Mouse (Mus musculus) Patski (cell line): Measurements from ENCODE around the gene Krt6a. TPM values are rescaled to one million over a fixed set of nuclear protein-coding genes. Genes with fewer than 3 reads are reported as not detected.
"Not testable (repeated sequence)": the region's sequence is repeated elsewhere in the genome, so short reads cannot be mapped to it uniquely, and the experiment has no call there.

Experiments
- ATAC-seq: fragments of 100-300 bp; one replicate; pipeline ENCODE4 v1.8.0; 2021
- CTCF ChIA-PET: fragments of 350-600 bp; sonication (Branson Sonifier 250); formaldehyde crosslinking; loops from one replicate; lab custom pipeline; 2022; ENCODE audit warnings: inconsistent platforms; lab: Charles Lee
- POLR2A ChIA-PET: fragments of 350-600 bp; sonication (Branson Sonifier 250); formaldehyde crosslinking; loops from one replicate; lab custom pipeline; 2022; ENCODE audit warnings: antibody characterized with exemption, inconsistent platforms; lab: Charles Lee
- DNase-seq: peaks from one replicate; pipeline ENCODE4 v3.0.0-alpha.2; 2011; ENCODE audit warnings: low read depth, low spot score
- H3K27me3 ChIP-seq: fragments of 371-371 bp; one replicate; pipeline ENCODE4 v1.5.1; 2021
- CTCF ChIP-seq: fragments of 100-300 bp; IDR thresholded peaks from one replicate; pipeline ENCODE4 v1.5.1; 2021
- in situ Hi-C: fragments of 300-500 bp; cut with MboI; formaldehyde crosslinking; loops from 3 replicates; pipeline ENCODE4 v1.11.1; 2018; ENCODE audit warnings: low pct_unique_long_range_greater_than_20kb, mixed read lengths
- polyA plus RNA-seq: library from polyadenylated mRNA; unstranded; gene quantifications from one replicate; pipeline ENCODE4 v1.2.3, GENCODE M21; 2021

The Krt6a gene
- polyA plus RNA-seq, 1 experiment from 2014 or later, result not detected

DNA sequence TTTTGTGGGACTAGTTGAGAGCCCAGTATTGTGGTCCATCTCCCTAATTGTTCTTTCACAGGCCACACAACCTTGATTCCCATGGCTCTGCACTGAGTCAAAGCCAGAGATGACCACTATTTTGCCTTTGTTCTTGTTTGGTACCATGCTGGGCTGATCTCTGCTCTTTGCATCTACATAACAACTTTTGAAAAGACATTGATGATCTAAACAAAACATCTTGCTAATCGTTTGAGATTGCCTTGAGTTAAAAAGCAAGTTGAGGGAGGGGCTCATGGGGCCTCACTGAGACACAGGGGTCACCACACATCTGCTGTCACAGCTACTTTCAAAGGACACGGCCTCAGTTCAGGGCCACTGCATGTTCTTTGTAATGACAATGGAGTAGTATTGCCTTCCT lies 8.3 kb upstream of the Krt6a start:
- no peak for ATAC-seq
- CTCF ChIA-PET, result no interaction called here
- TF ChIP-seq CTCF, result no peak
- POLR2A ChIA-PET, result no interaction called here
- no peaks in the 10 kb centered on the region for H3K27me3 ChIP-seq
- DNase-seq, result no peak
- in situ Hi-C loops, result no loop called here

DNA sequence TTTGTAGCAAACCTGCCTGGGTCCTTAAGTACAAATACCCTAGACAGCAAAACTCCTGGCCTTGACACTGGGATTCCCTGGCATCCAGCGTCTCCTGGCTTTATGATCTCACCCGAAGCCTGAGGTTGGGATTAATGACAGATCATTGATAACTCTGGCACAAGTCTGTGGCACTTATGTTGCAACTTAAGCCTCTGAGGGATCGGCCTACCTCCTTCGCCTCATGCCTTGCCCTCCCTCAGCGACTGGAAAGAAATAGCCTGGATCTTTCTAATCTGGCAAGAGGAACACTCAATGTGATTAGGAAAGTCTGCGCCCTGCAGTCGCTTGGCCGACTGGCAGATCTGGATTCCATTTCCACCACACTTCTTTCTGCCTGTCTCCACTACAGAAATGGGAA lies 5.8 kb upstream of the Krt6a start:
- in situ Hi-C loops, result no loop called here
- ATAC-seq, result no peak
- CTCF ChIA-PET, result no interaction called here
- POLR2A ChIA-PET, result no interaction called here
- DNase-seq, result no peak
- no peak for TF ChIP-seq CTCF
- H3K27me3 ChIP-seq, result peaks cover 8% of the 10 kb centered on the region

DNA sequence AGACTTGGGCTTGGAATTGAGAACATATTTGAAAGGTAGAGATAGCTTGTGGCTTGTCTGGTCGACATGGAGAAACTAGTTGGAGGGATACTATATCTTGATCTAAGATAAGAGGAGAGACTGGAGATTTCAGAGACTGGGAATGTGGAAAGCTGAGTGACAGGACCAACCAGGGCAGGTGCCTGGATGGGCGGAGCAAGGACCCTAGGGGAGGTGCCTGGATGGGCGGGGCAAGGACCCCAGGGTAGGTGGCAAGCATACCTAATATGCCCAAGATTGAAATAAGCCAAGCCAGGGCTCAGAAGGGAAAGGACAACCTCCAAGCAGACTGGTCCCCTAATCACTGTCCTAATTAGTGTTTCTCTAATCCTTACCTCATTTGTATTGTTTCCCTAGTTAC lies 5.1 kb upstream of the Krt6a start:
- in situ Hi-C loops, result no loop called here
- no peak for TF ChIP-seq CTCF
- H3K27me3 ChIP-seq, result peaks cover 8% of the 10 kb centered on the region
- ChIA-PET CTCF (no interaction called here), POLR2A (no interaction called here)
- DNase-seq (no peak), ATAC-seq (no peak)

DNA sequence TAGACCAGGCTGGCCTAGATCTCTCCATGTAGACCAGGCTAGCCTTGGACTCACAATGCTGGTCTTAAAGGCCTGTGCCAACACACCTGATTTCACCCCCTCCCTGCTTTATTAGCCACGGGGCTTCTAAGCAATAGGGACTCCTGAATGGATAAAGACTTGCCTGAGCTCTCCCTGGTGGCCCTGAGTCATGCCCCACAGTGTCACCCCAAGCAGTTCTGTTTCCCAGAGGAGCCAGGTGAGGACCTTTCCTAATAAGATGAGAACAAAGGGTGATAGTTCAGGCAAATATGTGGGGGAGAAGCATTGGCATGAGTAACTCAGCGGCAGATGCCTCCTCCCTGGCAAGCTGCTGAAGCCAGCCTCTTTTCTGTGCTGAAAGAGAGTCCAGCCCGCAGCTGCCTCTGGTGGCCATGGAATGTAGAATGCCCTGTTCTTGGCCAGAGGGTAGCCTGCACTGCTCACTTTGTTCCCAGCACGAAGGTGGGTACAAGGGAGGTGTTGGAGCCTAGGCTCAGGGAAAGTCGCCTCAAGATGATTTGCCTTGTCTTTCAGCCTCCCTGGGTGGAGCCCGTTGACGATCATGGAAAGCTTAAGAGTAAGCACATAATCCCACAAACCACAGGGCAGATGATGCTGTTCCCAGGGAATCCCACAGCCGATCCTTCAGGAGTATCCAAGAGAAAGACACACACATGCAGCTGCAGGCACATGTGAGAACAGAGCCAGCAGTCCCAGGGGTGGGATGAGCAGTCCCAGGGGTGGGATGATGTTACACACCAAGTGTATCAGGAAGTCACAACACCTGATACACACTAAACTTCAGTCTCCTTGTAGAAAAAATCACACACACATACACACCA lies 3.5 kb upstream of the Krt6a start:
- TF ChIP-seq CTCF, result no peak
- CTCF ChIA-PET, result interaction anchor here (1.5 kb wide), 1 partner anchor 39 kb away, joined by 3 read pairs; no protein-coding TSS in a partner anchor
- POLR2A ChIA-PET, result no interaction called here
- DNase-seq (no peak), ATAC-seq (no peak)
- in situ Hi-C loops, result no loop called here
- peaks cover 10% of the 10 kb centered on the region for H3K27me3 ChIP-seq

DNA sequence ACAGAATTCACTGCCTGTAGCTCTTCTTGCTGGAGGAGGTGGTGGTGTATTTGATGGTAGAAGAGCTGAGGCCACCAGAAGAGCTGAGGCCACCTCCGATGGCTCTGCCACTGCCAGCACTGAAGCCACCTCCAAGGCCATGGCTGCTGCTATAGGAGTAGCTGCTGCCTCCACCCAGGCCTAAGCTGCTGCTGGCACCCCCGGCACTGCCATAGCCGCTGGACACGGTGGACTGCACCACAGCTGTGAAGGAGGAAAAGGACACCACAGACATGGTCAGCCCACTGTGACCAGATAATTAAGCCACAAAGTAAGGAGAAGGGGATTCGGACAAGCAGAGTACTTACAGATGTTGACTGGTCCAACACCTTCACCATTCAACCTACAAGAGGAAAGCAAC lies 3.6 kb downstream of the Krt6a start:
- ATAC-seq, in situ Hi-C loops, DNase-seq, POLR2A ChIA-PET, CTCF ChIA-PET: not testable (repeated sequence)
- peaks cover 32% of the 10 kb centered on the region for H3K27me3 ChIP-seq

DNA sequence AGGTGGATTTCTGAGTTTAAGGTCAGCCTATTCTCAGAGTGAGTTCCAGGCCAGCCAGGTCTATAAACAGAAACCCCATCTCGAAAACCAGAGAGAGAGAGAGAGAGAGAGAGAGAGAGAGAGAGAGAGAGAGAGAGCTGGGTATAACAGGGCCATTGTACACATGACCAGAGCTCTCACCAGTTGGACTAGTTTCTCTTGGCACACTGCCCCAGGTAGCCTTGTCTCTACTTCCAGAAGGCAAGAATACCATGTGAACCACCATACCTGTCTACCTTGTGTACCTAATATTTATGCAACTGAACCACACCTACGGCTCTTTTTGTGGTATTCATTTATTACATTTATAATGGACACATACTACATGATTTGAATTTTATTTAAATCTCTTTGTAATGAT lies 5.9 kb downstream of the Krt6a start:
- CTCF ChIA-PET, result no interaction called here
- no peak for DNase-seq
- in situ Hi-C loops, result no loop called here
- POLR2A ChIA-PET, result no interaction called here
- H3K27me3 ChIP-seq, result peaks cover 51% of the 10 kb centered on the region
- no peak for ATAC-seq
- TF ChIP-seq CTCF, result no peak

DNA sequence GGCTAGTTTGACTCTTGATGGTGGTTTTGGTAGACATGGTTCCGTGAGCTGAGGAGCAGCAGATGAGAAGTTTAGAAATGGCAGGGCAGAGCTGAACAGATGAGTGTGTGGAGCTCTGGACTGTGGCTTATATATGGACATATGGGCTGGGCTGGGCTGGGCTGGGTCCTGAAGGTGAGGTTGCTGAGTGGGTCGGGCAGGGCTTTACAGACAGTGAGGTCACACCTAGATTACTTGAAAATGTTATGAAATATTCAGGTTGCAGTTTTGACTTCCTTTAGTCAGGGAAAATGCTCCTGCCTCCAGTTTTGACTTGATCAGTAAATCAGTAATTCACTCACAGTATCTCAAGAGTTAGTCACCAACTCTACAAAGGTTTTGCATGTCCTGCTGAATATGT lies 13.9 kb downstream of the Krt6a start, which contains the start of gene Krt6b:
Krt6b (minus strand) TSS at position 101 of the 400 bp plus-strand sequence.
- no peak for DNase-seq
- H3K27me3 ChIP-seq, result peaks cover 36% of the 10 kb centered on the region
- no peak for ATAC-seq
- POLR2A ChIA-PET, result no interaction called here
- CTCF ChIA-PET, result no interaction called here
- no peak for TF ChIP-seq CTCF
- in situ Hi-C loops, result no loop called here

DNA sequence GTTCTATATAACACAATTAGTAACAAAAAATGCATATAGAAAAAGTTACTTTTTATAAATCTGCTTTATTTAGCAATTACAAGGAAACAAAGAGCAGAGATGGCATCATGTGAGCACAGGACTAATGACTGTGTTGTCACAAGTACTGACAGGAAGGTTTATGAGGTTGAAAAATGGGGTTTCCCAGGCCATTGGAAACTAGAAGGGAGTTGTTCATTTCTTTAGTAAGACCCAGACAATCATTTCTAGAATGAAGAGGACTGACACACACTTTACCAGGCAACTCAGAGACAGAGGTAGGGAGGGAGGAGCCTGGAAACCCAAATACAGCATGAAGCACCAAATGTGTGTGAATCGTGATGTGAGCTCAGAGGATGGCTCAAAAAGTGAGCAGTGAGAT lies 18.1 kb downstream of the Krt6a start:
- DNase-seq (no peak), ATAC-seq (no peak)
- POLR2A ChIA-PET, result no interaction called here
- H3K27me3 ChIP-seq, result peaks cover 21% of the 10 kb centered on the region
- CTCF ChIA-PET, result no interaction called here
- TF ChIP-seq CTCF, result no peak
- in situ Hi-C loops, result loop anchor here (5.0 kb wide), 1 partner anchor 39 kb away; no protein-coding TSS in a partner anchor

DNA sequence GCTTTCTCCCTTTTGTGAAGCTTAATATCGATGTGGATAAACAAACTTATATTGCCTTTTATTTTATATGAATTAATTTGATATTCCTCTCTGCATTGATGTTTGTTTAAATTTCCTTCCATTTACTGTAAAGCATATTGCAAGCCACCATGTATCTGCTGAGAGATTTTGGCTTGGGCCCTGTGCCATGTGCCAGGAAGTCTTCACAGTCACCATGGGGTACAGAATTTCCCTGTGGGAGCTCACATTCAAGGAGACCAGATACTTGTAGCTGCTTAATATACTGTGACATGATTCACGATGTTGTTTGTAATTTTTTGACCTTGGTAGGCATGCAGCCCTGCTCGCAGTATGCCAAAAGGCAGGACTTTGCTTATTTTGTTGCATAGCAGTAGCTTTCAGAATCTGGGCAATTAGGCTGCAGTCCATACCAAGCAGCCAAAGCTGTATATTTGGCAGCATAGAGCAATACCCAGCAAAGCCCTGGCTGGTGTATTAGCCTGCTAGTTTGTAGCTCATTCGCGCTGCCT lies 41.3 kb downstream of the Krt6a start:
- ChIA-PET POLR2A (no interaction called here), CTCF (no interaction called here)
- no peak for DNase-seq
- no peak for TF ChIP-seq CTCF
- H3K27me3 ChIP-seq, result peaks cover 49% of the 10 kb centered on the region
- in situ Hi-C loops, result no loop called here
- no peak for ATAC-seq

DNA sequence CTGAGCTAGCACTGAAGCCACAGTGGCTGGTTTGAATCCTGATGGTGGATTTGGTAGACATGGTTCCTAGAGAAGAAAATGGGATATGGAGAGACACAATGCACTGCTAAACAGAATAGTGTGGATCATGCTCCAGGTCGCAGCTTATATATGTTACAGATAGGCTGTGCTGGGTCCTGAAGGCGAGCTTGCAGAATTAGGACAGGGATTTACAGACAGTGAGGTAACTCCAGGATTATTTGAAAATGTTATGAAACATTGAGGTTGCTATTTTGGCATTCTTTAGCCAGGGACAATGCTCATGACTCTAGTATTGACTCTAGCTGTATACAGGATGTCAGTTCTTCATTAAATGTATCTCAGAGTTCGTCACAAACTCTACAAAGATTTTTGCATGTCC lies 46.8 kb downstream of the Krt6a start, which contains the start of gene Gm5478:
Gm5478 (minus strand) TSS at position 101 of the 400 bp plus-strand sequence.
- no peak for TF ChIP-seq CTCF
- no peak for ATAC-seq
- CTCF ChIA-PET, result no interaction called here
- in situ Hi-C loops, result no loop called here
- H3K27me3 ChIP-seq, result peaks cover 51% of the 10 kb centered on the region
- DNase-seq, result no peak
- POLR2A ChIA-PET, result no interaction called here

Other genes with a start within 250 kb of the Krt6a start
- gene Krt88, start 246.6 kb downstream of the Krt6a start, polyA plus RNA-seq, result not detected
- gene Krt81, start 230.6 kb downstream of the Krt6a start, polyA plus RNA-seq, result not detected
- not detected for gene Krt86, start 220.8 kb downstream of the Krt6a start, polyA plus RNA-seq
- gene Krt83, start 202.8 kb downstream of the Krt6a start, polyA plus RNA-seq, result not detected
- gene Gm49425, start 177.0 kb downstream of the Krt6a start, polyA plus RNA-seq, result not detected
- not detected for gene Krt84, start 161.5 kb downstream of the Krt6a start, polyA plus RNA-seq
- gene Krt82, start 143.6 kb downstream of the Krt6a start, polyA plus RNA-seq, result not detected
- 0.27 TPM for gene Krt90, start 131.4 kb downstream of the Krt6a start, polyA plus RNA-seq
- gene Krt75, start 120.4 kb downstream of the Krt6a start, polyA plus RNA-seq, result not detected
- not detected for gene Gm5414, start 66.1 kb downstream of the Krt6a start, polyA plus RNA-seq
- not detected for gene Gm5478, start 46.9 kb downstream of the Krt6a start, polyA plus RNA-seq
- not detected for gene Krt6b, start 14.0 kb downstream of the Krt6a start, polyA plus RNA-seq
- 0.03 TPM for gene Krt5, start 18.6 kb upstream of the Krt6a start, polyA plus RNA-seq
- not detected for gene Krt71, start 48.8 kb upstream of the Krt6a start, polyA plus RNA-seq
- gene Krt72, start 92.2 kb upstream of the Krt6a start, polyA plus RNA-seq, result not detected
- gene Krt73, start 108.0 kb upstream of the Krt6a start, polyA plus RNA-seq, result not detected
- gene Krt2, start 123.9 kb upstream of the Krt6a start, polyA plus RNA-seq, result not detected
- gene Krt1, start 156.5 kb upstream of the Krt6a start, polyA plus RNA-seq, result not detected
- not detected for gene Krt77, start 175.4 kb upstream of the Krt6a start, polyA plus RNA-seq
- gene Krt76, start 198.6 kb upstream of the Krt6a start, polyA plus RNA-seq, result not detected
- gene Krt4, start 230.4 kb upstream of the Krt6a start, polyA plus RNA-seq, result 0.19 TPM
- 1.3 TPM for gene Krt79, start 246.0 kb upstream of the Krt6a start, polyA plus RNA-seq